Mouse (Mus musculus): ENCODE data around the gene Nek7. TPM values are rescaled to one million over a fixed set of nuclear protein-coding genes. Genes with fewer than 3 reads are reported as not detected.
A peak's percentile ranks its signal among the peaks of the same experiment; 100 is the strongest.

Nek7 gene
- polyA plus RNA-seq, 1 experiment from 2014 or later, result 27.7 TPM

DNA sequence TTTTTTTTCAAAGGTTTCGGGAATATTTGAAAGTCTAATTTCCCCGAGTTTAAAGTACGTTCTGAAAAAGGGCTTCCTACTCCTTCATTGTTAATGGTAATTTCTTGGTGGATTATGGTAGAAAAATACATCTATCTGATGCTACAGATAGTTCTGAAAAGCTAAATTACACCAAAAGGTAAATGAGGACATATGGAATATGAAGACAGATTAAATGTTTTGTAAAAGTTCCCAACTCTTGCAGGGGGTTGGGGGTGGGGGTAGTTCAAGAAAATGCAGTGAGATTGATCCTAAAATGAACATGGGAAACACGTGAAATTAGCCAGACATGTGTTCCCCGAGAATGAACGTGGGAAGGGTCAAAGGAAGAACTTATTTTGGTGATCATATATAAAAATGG is 119.2 kb downstream of the Nek7 start:
- WGBS, result 35% methylated on average over 6 of the region's 6 CpGs
- Histone ChIP-seq H3K27me3 (ENCODE audit: control insufficient read depth, insufficient read depth, low read length) (no peaks in the 10 kb centered on the region; the same call in 1 of the 2 replicates), H3K4me1 (replicated peaks; ENCODE audit: control insufficient read depth, insufficient read depth, low read length) (peaks cover 6% of the 10 kb centered on the region; the same call in 1 of the 2 replicates), H3K9ac (ENCODE audit: low read depth, low read length) (no peak overlapping the region), H3K36me3 (ENCODE audit: control insufficient read depth, insufficient read depth, low read length) (no peaks in the 10 kb centered on the region), H3K4me2 (replicated peaks; ENCODE audit: low read depth, low read length) (no peak overlapping the region), H3K27ac (ENCODE audit: low read depth, low read length) (peak overlapping the region; percentile 93), H3K4me3 (ENCODE audit: low read depth, low read length) (no peak overlapping the region), H3K9me3 (ENCODE audit: control insufficient read depth, low read length) (no peaks in the 10 kb centered on the region)
- DNase-seq (ENCODE audit: low spot score), result peak; percentile 29
- no peak for ATAC-seq (ENCODE audit: low FRiP score)

DNA sequence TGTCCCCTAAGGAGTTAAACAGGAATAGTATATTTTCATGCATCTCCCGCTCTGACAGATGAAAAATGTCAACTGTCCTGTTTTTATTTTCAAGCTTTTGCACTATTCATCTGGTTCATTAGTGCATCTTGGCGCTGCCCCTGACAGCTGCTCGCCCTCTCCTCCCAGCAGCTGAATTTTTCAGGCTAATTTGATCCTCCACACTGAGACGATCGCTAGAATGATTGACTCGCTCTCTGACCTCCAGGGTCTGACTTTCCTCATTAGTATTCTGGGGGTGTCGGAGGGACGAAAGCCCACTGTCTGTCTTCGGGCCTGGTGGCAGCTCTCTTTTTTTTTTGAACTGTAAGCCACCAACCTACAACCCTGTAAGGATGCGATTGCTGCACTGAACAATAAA is 119.8 kb downstream of the Nek7 start:
- H3K4me3 ChIP-seq (ENCODE audit: low read depth, low read length), result no peak overlapping the region
- ATAC-seq (ENCODE audit: low FRiP score), result peak; percentile 85
- no peaks in the 10 kb centered on the region for H3K9me3 ChIP-seq (ENCODE audit: control insufficient read depth, low read length)
- DNase-seq (ENCODE audit: low spot score), result peak; percentile 89
- H3K4me1 ChIP-seq (replicated peaks; ENCODE audit: control insufficient read depth, insufficient read depth, low read length), result peaks cover 6% of the 10 kb centered on the region; the same call in 1 of the 2 replicates
- peak overlapping the region; percentile 93 for H3K27ac ChIP-seq (ENCODE audit: low read depth, low read length)
- H3K4me2 ChIP-seq (replicated peaks; ENCODE audit: low read depth, low read length), result no peak overlapping the region
- no peaks in the 10 kb centered on the region; the same call in 1 of the 2 replicates for H3K27me3 ChIP-seq (ENCODE audit: control insufficient read depth, insufficient read depth, low read length)
- H3K36me3 ChIP-seq (ENCODE audit: control insufficient read depth, insufficient read depth, low read length), result no peaks in the 10 kb centered on the region
- 12% methylated on average over 10 of the region's 10 CpGs for WGBS
- H3K9ac ChIP-seq (ENCODE audit: low read depth, low read length), result no peak overlapping the region

DNA sequence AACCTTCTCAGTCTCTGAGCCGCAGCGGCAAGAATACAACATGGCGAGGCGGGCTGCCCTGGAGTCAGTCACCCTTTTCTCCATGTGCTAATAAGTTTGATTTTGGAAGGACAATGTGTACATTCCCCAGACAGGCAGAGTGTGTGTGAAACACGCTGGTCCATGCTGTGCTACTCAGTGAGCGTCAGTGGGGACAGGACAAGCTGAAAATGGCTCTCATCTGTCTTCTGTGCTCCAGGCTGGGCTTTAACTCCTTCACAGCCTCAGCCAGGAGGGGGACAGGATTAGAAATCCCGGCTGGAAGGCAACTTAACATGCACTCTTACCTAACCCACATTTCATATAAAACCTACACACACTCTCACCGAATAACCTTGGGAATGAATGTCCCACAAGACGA is 120.5 kb downstream of the Nek7 start:
- ATAC-seq (ENCODE audit: low FRiP score) (peak; percentile 85), DNase-seq (ENCODE audit: low spot score) (peak; percentile 74)
- Histone ChIP-seq H3K27ac (ENCODE audit: low read depth, low read length) (peak overlapping the region; percentile 93), H3K9ac (ENCODE audit: low read depth, low read length) (0 out of 2 replicates have a peak overlapping the region, but pooled peaks have one; percentile 7), H3K27me3 (ENCODE audit: control insufficient read depth, insufficient read depth, low read length) (no peaks in the 10 kb centered on the region), H3K4me2 (replicated peaks; ENCODE audit: low read depth, low read length) (peak overlapping the region; percentile 26; the same call in 1 of the 2 replicates), H3K36me3 (ENCODE audit: control insufficient read depth, insufficient read depth, low read length) (no peaks in the 10 kb centered on the region), H3K9me3 (ENCODE audit: control insufficient read depth, low read length) (no peaks in the 10 kb centered on the region), H3K4me3 (ENCODE audit: low read depth, low read length) (no peak overlapping the region), H3K4me1 (replicated peaks; ENCODE audit: control insufficient read depth, insufficient read depth, low read length) (peaks cover 4% of the 10 kb centered on the region; the same call in 1 of the 2 replicates)
- WGBS, result 21% methylated on average over 9 of the region's 9 CpGs

DNA sequence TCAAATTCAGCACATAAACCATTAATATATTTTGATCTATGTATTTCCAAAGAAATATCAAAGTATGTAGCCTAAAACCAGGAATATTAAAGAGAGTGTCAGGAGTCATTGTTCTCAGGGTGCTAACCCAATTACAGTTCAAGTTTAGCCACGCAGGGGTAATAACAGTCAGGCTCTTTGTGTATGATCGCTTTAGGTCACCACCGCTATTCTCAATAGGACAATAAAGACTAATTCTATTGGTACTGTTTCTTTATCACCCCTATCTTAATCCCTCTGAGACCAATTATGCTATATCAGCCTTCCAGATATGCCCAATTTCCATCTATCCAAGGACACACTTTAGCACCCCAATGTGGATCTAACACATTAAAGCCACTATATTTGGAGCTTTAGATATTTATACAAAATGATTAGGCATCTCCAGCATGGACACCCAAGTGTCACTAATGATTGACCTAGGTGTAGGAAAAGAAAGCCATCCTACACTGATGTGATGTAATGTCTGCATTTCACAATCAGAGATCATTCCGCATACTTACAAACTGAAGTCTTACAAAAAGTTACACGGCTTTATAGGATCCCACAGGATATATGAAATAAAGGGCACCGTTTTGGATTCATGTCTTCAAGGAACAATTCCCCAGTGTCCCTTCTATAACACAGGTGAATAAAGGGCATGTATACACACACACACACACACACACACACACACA is 128.4 kb downstream of the Nek7 start:
- H3K4me2 ChIP-seq (replicated peaks; ENCODE audit: low read depth, low read length), result no peak overlapping the region
- DNase-seq (ENCODE audit: low spot score) (no peak), ATAC-seq (ENCODE audit: low FRiP score) (no peak)
- no peaks in the 10 kb centered on the region for H3K9me3 ChIP-seq (ENCODE audit: control insufficient read depth, low read length)
- no peaks in the 10 kb centered on the region for H3K36me3 ChIP-seq (ENCODE audit: control insufficient read depth, insufficient read depth, low read length)
- 80% methylated on average over 6 of the region's 6 CpGs for WGBS
- 0 out of 2 replicates have a peak, but pooled peaks cover under 1% of the 10 kb centered on the region for H3K4me1 ChIP-seq (replicated peaks; ENCODE audit: control insufficient read depth, insufficient read depth, low read length)
- H3K4me3 ChIP-seq (ENCODE audit: low read depth, low read length), result no peak overlapping the region
- H3K9ac ChIP-seq (ENCODE audit: low read depth, low read length), result no peak overlapping the region
- no peaks in the 10 kb centered on the region for H3K27me3 ChIP-seq (ENCODE audit: control insufficient read depth, insufficient read depth, low read length)
- H3K27ac ChIP-seq (ENCODE audit: low read depth, low read length), result no peak overlapping the region

DNA sequence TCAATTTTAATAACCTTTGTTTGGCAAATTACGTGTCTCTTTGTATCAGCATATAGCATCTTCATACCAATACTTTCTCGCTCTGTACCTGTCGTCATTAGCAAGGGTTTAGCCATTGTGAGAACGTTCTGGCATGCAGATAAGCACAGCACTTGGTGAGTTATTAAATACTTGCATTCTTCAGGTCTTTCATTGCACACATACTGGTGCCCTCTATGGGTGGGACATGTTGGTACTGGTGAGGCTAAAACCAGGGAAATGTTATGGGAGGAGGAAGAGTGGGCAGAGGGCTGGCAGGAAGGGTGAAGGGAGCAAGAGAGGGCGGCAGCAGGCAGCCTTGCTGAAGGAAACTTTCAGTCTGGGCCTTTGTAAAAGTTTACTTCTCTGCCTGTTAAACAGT is 132.4 kb downstream of the Nek7 start:
- DNase-seq (ENCODE audit: low spot score) (no peak), ATAC-seq (ENCODE audit: low FRiP score) (no peak)
- Histone ChIP-seq H3K27me3 (ENCODE audit: control insufficient read depth, insufficient read depth, low read length) (no peaks in the 10 kb centered on the region), H3K4me1 (replicated peaks; ENCODE audit: control insufficient read depth, insufficient read depth, low read length) (no peaks in the 10 kb centered on the region), H3K9me3 (ENCODE audit: control insufficient read depth, low read length) (no peaks in the 10 kb centered on the region), H3K27ac (ENCODE audit: low read depth, low read length) (no peak overlapping the region), H3K36me3 (ENCODE audit: control insufficient read depth, insufficient read depth, low read length) (no peaks in the 10 kb centered on the region), H3K4me2 (replicated peaks; ENCODE audit: low read depth, low read length) (no peak overlapping the region), H3K4me3 (ENCODE audit: low read depth, low read length) (no peak overlapping the region), H3K9ac (ENCODE audit: low read depth, low read length) (no peak overlapping the region)
- 87% methylated on average over 5 of the region's 5 CpGs for WGBS

DNA sequence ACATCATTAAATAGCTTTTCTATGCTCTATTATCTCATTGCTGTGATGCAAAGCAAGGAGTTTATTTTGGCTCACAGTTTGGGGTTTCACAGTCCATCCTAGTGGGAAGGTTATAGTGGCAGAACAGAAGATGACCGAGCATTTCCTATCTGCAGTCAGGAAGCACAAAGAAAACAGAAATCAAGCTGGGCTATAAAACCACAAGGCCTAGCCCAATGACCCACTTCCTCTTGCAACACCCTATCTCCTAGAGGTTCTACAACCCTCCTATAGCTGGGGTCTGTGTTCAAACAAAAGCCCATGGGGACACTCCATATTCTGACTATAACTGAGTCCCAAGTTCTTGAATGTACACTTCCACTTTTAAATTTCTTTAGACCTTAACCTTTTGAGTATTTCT is 139.2 kb downstream of the Nek7 start:
- no peak overlapping the region for H3K4me3 ChIP-seq (ENCODE audit: low read depth, low read length)
- no peak for ATAC-seq (ENCODE audit: low FRiP score)
- H3K36me3 ChIP-seq (ENCODE audit: control insufficient read depth, insufficient read depth, low read length), result no peaks in the 10 kb centered on the region
- H3K4me1 ChIP-seq (replicated peaks; ENCODE audit: control insufficient read depth, insufficient read depth, low read length), result no peaks in the 10 kb centered on the region
- no peak overlapping the region for H3K4me2 ChIP-seq (replicated peaks; ENCODE audit: low read depth, low read length)
- H3K27ac ChIP-seq (ENCODE audit: low read depth, low read length), result no peak overlapping the region
- H3K9ac ChIP-seq (ENCODE audit: low read depth, low read length), result no peak overlapping the region
- WGBS, result 98% methylated on average over 1 of the region's 1 CpGs
- no peaks in the 10 kb centered on the region for H3K9me3 ChIP-seq (ENCODE audit: control insufficient read depth, low read length)
- no peak for DNase-seq (ENCODE audit: low spot score)
- no peaks in the 10 kb centered on the region for H3K27me3 ChIP-seq (ENCODE audit: control insufficient read depth, insufficient read depth, low read length)

DNA sequence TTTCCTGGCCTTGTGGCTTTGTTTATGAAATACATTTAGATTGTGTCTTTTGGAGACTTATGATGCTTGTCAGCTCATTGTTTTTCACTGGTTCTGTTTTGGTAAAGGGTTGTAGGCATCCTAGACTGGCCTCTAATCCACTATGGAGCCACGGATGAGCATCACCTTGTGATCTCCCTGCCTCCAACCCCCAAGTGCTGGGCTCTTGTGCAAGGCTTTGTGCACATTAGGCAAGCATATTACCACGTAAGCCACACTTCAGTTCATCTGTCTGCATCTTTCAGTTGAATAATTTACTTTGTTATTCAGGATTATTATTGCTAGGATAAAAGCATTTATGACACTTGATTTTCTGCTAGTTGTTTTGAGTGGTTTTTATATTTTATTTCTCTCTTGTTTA is 154.6 kb downstream of the Nek7 start:
- ATAC-seq (ENCODE audit: low FRiP score) (no peak), DNase-seq (ENCODE audit: low spot score) (no peak)
- 85% methylated on average over 2 of the region's 2 CpGs for WGBS
- no peaks in the 10 kb centered on the region for H3K36me3 ChIP-seq (ENCODE audit: control insufficient read depth, insufficient read depth, low read length)
- H3K9me3 ChIP-seq (ENCODE audit: control insufficient read depth, low read length), result no peaks in the 10 kb centered on the region
- H3K9ac ChIP-seq (ENCODE audit: low read depth, low read length), result no peak overlapping the region
- no peak overlapping the region for H3K27ac ChIP-seq (ENCODE audit: low read depth, low read length)
- H3K4me1 ChIP-seq (replicated peaks; ENCODE audit: control insufficient read depth, insufficient read depth, low read length), result no peaks in the 10 kb centered on the region
- no peak overlapping the region for H3K4me3 ChIP-seq (ENCODE audit: low read depth, low read length)
- H3K4me2 ChIP-seq (replicated peaks; ENCODE audit: low read depth, low read length), result no peak overlapping the region
- no peaks in the 10 kb centered on the region for H3K27me3 ChIP-seq (ENCODE audit: control insufficient read depth, insufficient read depth, low read length)

DNA sequence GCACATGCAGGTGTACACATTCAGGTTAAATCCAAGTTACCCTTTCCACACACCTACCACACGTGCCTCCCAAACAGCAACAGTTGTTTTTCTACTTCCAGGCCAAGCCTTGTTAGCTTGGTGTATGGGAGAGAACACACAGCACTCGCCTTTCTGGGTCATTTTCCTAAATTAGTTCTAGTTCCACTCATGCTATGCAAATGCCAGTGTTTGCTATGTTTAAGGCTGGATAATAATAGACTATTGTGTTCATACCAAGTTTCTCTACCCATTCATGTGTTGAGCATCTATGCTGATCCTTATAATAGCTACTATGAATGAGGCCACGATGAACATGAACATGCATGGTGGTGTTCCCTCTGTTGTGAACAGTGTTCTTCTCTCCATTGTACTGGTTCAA is 158.5 kb downstream of the Nek7 start:
- Histone ChIP-seq H3K36me3 (ENCODE audit: control insufficient read depth, insufficient read depth, low read length) (no peaks in the 10 kb centered on the region), H3K9ac (ENCODE audit: low read depth, low read length) (no peak overlapping the region), H3K27ac (ENCODE audit: low read depth, low read length) (no peak overlapping the region), H3K4me1 (replicated peaks; ENCODE audit: control insufficient read depth, insufficient read depth, low read length) (no peaks in the 10 kb centered on the region), H3K27me3 (ENCODE audit: control insufficient read depth, insufficient read depth, low read length) (no peaks in the 10 kb centered on the region), H3K4me3 (ENCODE audit: low read depth, low read length) (no peak overlapping the region), H3K4me2 (replicated peaks; ENCODE audit: low read depth, low read length) (no peak overlapping the region), H3K9me3 (ENCODE audit: control insufficient read depth, low read length) (no peaks in the 10 kb centered on the region)
- WGBS, result 79% methylated on average over 3 of the region's 3 CpGs
- ATAC-seq (ENCODE audit: low FRiP score), result no peak
- DNase-seq (ENCODE audit: low spot score), result no peak

DNA sequence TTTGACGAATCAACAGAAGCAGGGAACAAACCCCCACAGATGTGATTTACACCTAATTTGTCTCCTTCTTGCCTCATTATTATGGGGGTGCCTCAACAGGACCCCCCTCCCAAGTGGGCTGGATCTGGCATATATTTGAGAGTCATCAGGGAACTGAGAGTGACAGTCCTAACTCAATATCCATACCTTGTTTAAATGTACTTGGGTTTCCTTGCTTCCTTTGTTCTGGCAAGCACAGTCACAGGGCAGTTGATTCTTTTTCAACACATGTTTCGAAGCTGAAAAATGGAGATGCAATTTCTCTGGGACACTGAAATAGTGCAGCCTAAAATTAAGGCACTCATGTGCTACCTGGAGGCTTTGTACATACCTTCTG is 170.5 kb downstream of the Nek7 start:
- Histone ChIP-seq H3K4me3 (ENCODE audit: low read depth, low read length) (no peak overlapping the region), H3K4me1 (replicated peaks; ENCODE audit: control insufficient read depth, insufficient read depth, low read length) (no peaks in the 10 kb centered on the region), H3K4me2 (replicated peaks; ENCODE audit: low read depth, low read length) (no peak overlapping the region), H3K27me3 (ENCODE audit: control insufficient read depth, insufficient read depth, low read length) (no peaks in the 10 kb centered on the region), H3K27ac (ENCODE audit: low read depth, low read length) (no peak overlapping the region), H3K36me3 (ENCODE audit: control insufficient read depth, insufficient read depth, low read length) (no peaks in the 10 kb centered on the region), H3K9me3 (ENCODE audit: control insufficient read depth, low read length) (no peaks in the 10 kb centered on the region), H3K9ac (ENCODE audit: low read depth, low read length) (no peak overlapping the region)
- WGBS, result 85% methylated on average over 2 of the region's 2 CpGs
- ATAC-seq (ENCODE audit: low FRiP score) (no peak), DNase-seq (ENCODE audit: low spot score) (no peak)
